8 mouse cellular contexts compared by ENCODE assay signal in the genomic region with DNA sequence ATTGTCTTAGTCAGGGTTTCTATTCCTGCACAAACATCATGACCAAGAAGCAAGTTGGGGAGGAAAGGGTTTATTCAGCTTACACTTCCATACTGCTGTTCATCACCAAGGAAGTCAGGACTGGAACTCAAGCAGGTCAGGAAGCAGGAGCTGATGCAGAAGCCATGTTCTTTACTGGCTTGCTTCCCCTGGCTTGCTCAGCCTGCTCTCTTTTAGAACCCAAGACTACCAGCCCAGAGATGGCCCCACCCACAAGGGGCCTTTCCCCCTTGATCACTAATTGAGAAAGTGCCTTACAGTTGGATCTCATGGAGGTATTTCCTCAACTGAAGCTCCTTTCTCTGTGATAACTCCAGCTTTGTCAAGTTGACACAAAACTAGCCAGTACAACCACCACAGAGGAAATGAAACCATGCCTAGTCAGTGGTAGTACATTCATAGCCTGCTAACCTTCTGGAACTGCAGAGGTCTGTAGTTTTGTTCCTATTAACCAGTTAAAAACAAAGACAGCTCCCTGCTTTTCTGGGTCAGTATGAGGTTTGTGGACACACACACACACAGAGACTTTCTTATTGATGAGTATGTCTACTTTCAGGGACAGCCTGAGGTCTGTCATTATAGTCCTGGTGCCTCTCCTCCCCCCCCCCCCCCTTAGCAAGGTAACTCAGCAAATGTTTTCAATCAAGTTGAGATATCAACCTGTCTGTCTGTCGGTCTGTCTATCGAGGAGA. TPM values are rescaled to one million over a fixed set of nuclear protein-coding genes. Genes with fewer than 3 reads are reported as not detected.
DNase-seq lines count a peak whose midpoint lies in the region; ATAC-seq and TF ChIP-seq lines count a peak whose summit lies in the region.
"Not testable (repeated sequence)": the region's sequence is repeated elsewhere in the genome, so short reads cannot be mapped to it uniquely, and the experiment has no call there.

No protein-coding gene starts in this region.

- intact Hi-C loops in gastrocnemius, adult 2 months (cut with DNase I): not testable (repeated sequence)

- H3K4me1 ChIP-seq in embryonic facial prominence, embryonic 12.5 days: not testable (repeated sequence)
- peaks cover 10% of the 10 kb centered on the region for H3K4me1 ChIP-seq in hindbrain, embryonic 12.5 days
- peaks cover 10% of the 10 kb centered on the region; the same call in 1 of the 2 replicates for H3K4me1 ChIP-seq in kidney, embryonic 16.5 days (ENCODE audit: insufficient read depth, low read length)
- H3K4me1 ChIP-seq in liver, embryonic 14.5 days (replicated peaks; ENCODE audit: control insufficient read depth in 2 of 2, insufficient read depth in 2 of 2, low read length in 1 of 2): peaks cover 27 to 38% of the 10 kb centered on the region in 2 experiments
- H3K4me1 ChIP-seq in midbrain, embryonic 13.5 days (replicated peaks): peaks cover 17% of the 10 kb centered on the region

- peak; percentile 12 for DNase-seq in CD4-positive, CD25-positive, alpha-beta regulatory T cell, adult 2 months (ENCODE audit: low read depth, low spot score)
- not testable (repeated sequence) for DNase-seq in gastrocnemius, adult 2 months; liver, embryonic 14.5 days (ENCODE audit: low read depth in 3 of 3, low spot score in 3 of 3)
- peak; percentile 45 to 48 for DNase-seq in spleen, postnatal 36 days (ENCODE audit: low spot score in 2 of 2)

- H3K27ac ChIP-seq in embryonic facial prominence, embryonic 12.5 days; hindbrain, embryonic 12.5 days; kidney, embryonic 16.5 days (ENCODE audit: low read length); midbrain, embryonic 13.5 days: not testable (repeated sequence)
- H3K27ac ChIP-seq in gastrocnemius, adult 2 months: peak overlapping the region; percentile 99
- H3K27ac ChIP-seq in liver, embryonic 14.5 days: peak overlapping the region; percentile 90

- not testable (repeated sequence) for H3K9me3 ChIP-seq in embryonic facial prominence, embryonic 12.5 days; hindbrain, embryonic 12.5 days (replicated peaks); kidney, embryonic 16.5 days (ENCODE audit: low read length); liver, embryonic 14.5 days (ENCODE audit: control insufficient read depth, low read length); midbrain, embryonic 13.5 days

- WGBS in embryonic facial prominence, embryonic 12.5 days: 32% methylated on average over 2 of the region's 2 CpGs
- 26% methylated on average over 2 of the region's 2 CpGs for WGBS in hindbrain, embryonic 12.5 days
- 19% methylated on average over 2 of the region's 2 CpGs for WGBS in kidney, embryonic 16.5 days
- WGBS in liver, embryonic 14.5 days (ENCODE audit: insufficient replicate concordance): 16% methylated on average over 2 of the region's 2 CpGs
- WGBS in midbrain, embryonic 13.5 days: 47% methylated on average over 2 of the region's 2 CpGs

- TF ChIP-seq CTCF in gastrocnemius, adult 2 months (IDR thresholded peaks at IDR 0.05); liver, embryonic 14.5 days (IDR thresholded peaks at IDR 0.05; ENCODE audit: low read depth): not testable (repeated sequence)

- H3K36me3 ChIP-seq in embryonic facial prominence, embryonic 12.5 days; hindbrain, embryonic 12.5 days; kidney, embryonic 16.5 days (ENCODE audit: insufficient read depth, low read length); liver, embryonic 14.5 days (replicated peaks; ENCODE audit: control insufficient read depth, insufficient read depth, low read depth); midbrain, embryonic 13.5 days: not testable (repeated sequence)

- not testable (repeated sequence) for ATAC-seq in embryonic facial prominence, embryonic 12.5 days (ENCODE audit: insufficient number of reproducible peaks, insufficient read depth, low FRiP score, low TSS enrichment); hindbrain, embryonic 12.5 days (ENCODE audit: low FRiP score); kidney, embryonic 16.5 days (ENCODE audit: low FRiP score, low TSS enrichment); liver, embryonic 14.5 days (ENCODE audit: insufficient read depth); midbrain, embryonic 13.5 days

- H3K4me2 ChIP-seq in embryonic facial prominence, embryonic 12.5 days (replicated peaks): peak overlapping the region; percentile 70
- H3K4me2 ChIP-seq in hindbrain, embryonic 12.5 days (replicated peaks): peak overlapping the region; percentile 78
- peak overlapping the region; percentile 95 for H3K4me2 ChIP-seq in kidney, embryonic 16.5 days (replicated peaks; ENCODE audit: low read depth, low read length)
- H3K4me2 ChIP-seq in liver, embryonic 14.5 days (ENCODE audit: low read depth): peak overlapping the region; percentile 73
- H3K4me2 ChIP-seq in midbrain, embryonic 13.5 days (replicated peaks): peak overlapping the region; percentile 79

- not testable (repeated sequence) for H3K27me3 ChIP-seq in embryonic facial prominence, embryonic 12.5 days; hindbrain, embryonic 12.5 days; kidney, embryonic 16.5 days (ENCODE audit: insufficient read depth, low read length); liver, embryonic 14.5 days (ENCODE audit: control insufficient read depth, insufficient read depth, low read length); midbrain, embryonic 13.5 days

- not testable (repeated sequence) for H3K9ac ChIP-seq in embryonic facial prominence, embryonic 12.5 days
- H3K9ac ChIP-seq in hindbrain, embryonic 12.5 days: peak overlapping the region; percentile 81; the same call in 1 of the 2 replicates
- H3K9ac ChIP-seq in kidney, embryonic 16.5 days (replicated peaks; ENCODE audit: low read length): peak overlapping the region; percentile 82
- peak overlapping the region; percentile 94 for H3K9ac ChIP-seq in liver, embryonic 14.5 days (replicated peaks)
- H3K9ac ChIP-seq in midbrain, embryonic 13.5 days (replicated peaks): peak overlapping the region; percentile 88

- TF ChIP-seq EP300 in liver, embryonic 14.5 days (IDR thresholded peaks at IDR 0.05; ENCODE audit: low read depth): not testable (repeated sequence)

- H3K4me3 ChIP-seq in embryonic facial prominence, embryonic 12.5 days: peak overlapping the region; percentile 68
- peak overlapping the region; percentile 96 for H3K4me3 ChIP-seq in gastrocnemius, adult 2 months
- peak overlapping the region; percentile 81 for H3K4me3 ChIP-seq in hindbrain, embryonic 12.5 days
- peak overlapping the region; percentile 70 for H3K4me3 ChIP-seq in kidney, embryonic 16.5 days (ENCODE audit: low read length)
- peak overlapping the region; percentile 80 to 98 for H3K4me3 ChIP-seq in liver, embryonic 14.5 days (ENCODE audit: insufficient read depth in 1 of 2, low read depth in 2 of 2, low read length in 2 of 2)
- H3K4me3 ChIP-seq in midbrain, embryonic 13.5 days (replicated peaks): peak overlapping the region; percentile 86

RNA-seq across cellular contexts. Expression of a gene that starts 0.9 kb away (rescaled TPM):
- 1.5 and 2.0 TPM in 2 replicates for polyA plus RNA-seq in embryonic facial prominence, embryonic 12.5 days (2016; fragmentation: Nextera tagmentation; extraction: Ambion mirVana)
- under 1 TPM; 0.70 to 0.74 TPM for total RNA-seq in gastrocnemius, adult 2 months (2021)
- polyA plus RNA-seq in hindbrain, embryonic 12.5 days (2016; fragmentation: Nextera tagmentation; extraction: Ambion mirVana): 7.8 and 9.3 TPM in 2 replicates
- polyA plus RNA-seq in kidney, embryonic 16.5 days (2015; fragmentation: Nextera tagmentation; extraction: Ambion mirVana): 1.0 and 1.2 TPM in 2 replicates
- polyA plus RNA-seq in liver, embryonic 14.5 days (2012; rRNA removed): 0.50 and 0.61 TPM in 2 replicates
- polyA plus RNA-seq in liver, embryonic 14.5 days (2014; fragmentation: Nextera tagmentation; extraction: Ambion mirVana): 0.30 and 0.38 TPM in 2 replicates
- polyA plus RNA-seq in midbrain, embryonic 13.5 days (2015; fragmentation: Nextera tagmentation; extraction: Ambion mirVana): 7.6 and 8.3 TPM in 2 replicates

RNA-seq across cellular contexts. Expression of a gene that starts 5.6 kb away (rescaled TPM):
- polyA plus RNA-seq in embryonic facial prominence, embryonic 12.5 days (2016; fragmentation: Nextera tagmentation; extraction: Ambion mirVana): 2.0 and 2.4 TPM in 2 replicates
- 1 to 10 TPM; 5.7 to 6.8 TPM for total RNA-seq in gastrocnemius, adult 2 months (2021)
- polyA plus RNA-seq in hindbrain, embryonic 12.5 days (2016; fragmentation: Nextera tagmentation; extraction: Ambion mirVana): 1.6 and 2.1 TPM in 2 replicates
- 5.6 and 6.7 TPM in 2 replicates for polyA plus RNA-seq in kidney, embryonic 16.5 days (2015; fragmentation: Nextera tagmentation; extraction: Ambion mirVana)
- polyA plus RNA-seq in liver, embryonic 14.5 days (2012; rRNA removed): 6.1 and 7.7 TPM in 2 replicates
- 8.1 and 8.2 TPM in 2 replicates for polyA plus RNA-seq in liver, embryonic 14.5 days (2014; fragmentation: Nextera tagmentation; extraction: Ambion mirVana)
- polyA plus RNA-seq in midbrain, embryonic 13.5 days (2015; fragmentation: Nextera tagmentation; extraction: Ambion mirVana): 1.2 and 1.3 TPM in 2 replicates
